Mouse (Mus musculus): ENCODE data around the gene Ankdd1a. TPM values are rescaled to one million over a fixed set of nuclear protein-coding genes. Genes with fewer than 3 reads are reported as not detected.

The Ankdd1a gene
- polyA plus RNA-seq, 1 experiment from 2014 or later: 1.00 TPM

- Histone ChIP-seq H3K27ac (replicated peaks; ENCODE audit: low read depth, low read length) (no peak overlapping the region), H3K4me1 (ENCODE audit: control insufficient read depth, insufficient read depth, low read length) (no peaks in the 10 kb centered on the region), H3K27me3 (ENCODE audit: control insufficient read depth, insufficient read depth, low read length) (no peaks in the 10 kb centered on the region), H3K4me3 (replicated peaks; ENCODE audit: low read depth, low read length) (no peak overlapping the region), H3K9me3 (ENCODE audit: control insufficient read depth, low read length) (no peaks in the 10 kb centered on the region), H3K9ac (replicated peaks; ENCODE audit: low read length) (no peak overlapping the region), H3K36me3 (ENCODE audit: control insufficient read depth, insufficient read depth, low read length) (peaks cover 76% of the 10 kb centered on the region), H3K4me2 (ENCODE audit: low read length) (no peak overlapping the region)
- 95% methylated on average over 4 of the region's 4 CpGs for WGBS
- DNase-seq (no peak), ATAC-seq (ENCODE audit: low FRiP score, low TSS enrichment) (no peak)
Measured at GRCm38 (mm10) chr9:65444692-65445091, 75.3 kb downstream of the Ankdd1a start.

Other genes starting within 250 kb of the Ankdd1a start
- gene Clpx, start 225.9 kb downstream of the Ankdd1a start, polyA plus RNA-seq (2014; fragmentation: Nextera tagmentation; extraction: Ambion mirVana): 38.1 and 45.6 TPM in 2 replicates
- gene Pdcd7, start 174.1 kb downstream of the Ankdd1a start, polyA plus RNA-seq (2014; fragmentation: Nextera tagmentation; extraction: Ambion mirVana): 10.1 and 13.1 TPM in 2 replicates
- 1.5 and 1.7 TPM in 2 replicates for gene Ubap1l, start 159.2 kb downstream of the Ankdd1a start, polyA plus RNA-seq (2014; fragmentation: Nextera tagmentation; extraction: Ambion mirVana)
- gene Kbtbd13, start 128.5 kb downstream of the Ankdd1a start, polyA plus RNA-seq (2014; fragmentation: Nextera tagmentation; extraction: Ambion mirVana): 0.23 and 0.47 TPM in 2 replicates
- 6.5 and 7.1 TPM in 2 replicates for gene Rasl12, start 121.7 kb downstream of the Ankdd1a start, polyA plus RNA-seq (2014; fragmentation: Nextera tagmentation; extraction: Ambion mirVana)
- not detected in 2 replicates for gene Slc51b, start 97.2 kb downstream of the Ankdd1a start, polyA plus RNA-seq (2014; fragmentation: Nextera tagmentation; extraction: Ambion mirVana)
- 22.0 and 23.5 TPM in 2 replicates for gene Mtfmt, start 84.4 kb downstream of the Ankdd1a start, polyA plus RNA-seq (2014; fragmentation: Nextera tagmentation; extraction: Ambion mirVana)
- gene Spg21, start 59.2 kb downstream of the Ankdd1a start, polyA plus RNA-seq (2014; fragmentation: Nextera tagmentation; extraction: Ambion mirVana): 137 and 162 TPM in 2 replicates
- gene Plekho2, start 59.8 kb upstream of the Ankdd1a start, polyA plus RNA-seq (2014; fragmentation: Nextera tagmentation; extraction: Ambion mirVana): 2.9 and 4.6 TPM in 2 replicates
- 1.5 and 2.6 TPM in 2 replicates for gene Pif1, start 67.0 kb upstream of the Ankdd1a start, polyA plus RNA-seq (2014; fragmentation: Nextera tagmentation; extraction: Ambion mirVana)
- 2.4 and 3.5 TPM in 2 replicates for gene Rbpms2, start 109.5 kb upstream of the Ankdd1a start, polyA plus RNA-seq (2014; fragmentation: Nextera tagmentation; extraction: Ambion mirVana)
- 258 and 300 TPM in 2 replicates for gene Oaz2, start 147.8 kb upstream of the Ankdd1a start, polyA plus RNA-seq (2014; fragmentation: Nextera tagmentation; extraction: Ambion mirVana)

Measured in midbrain, embryonic 14.5 days (tissue).